Mouse (Mus musculus) natural killer cell, adult 2 months (primary cell): ENCODE measurements at regions not wholly inside any gene's neighbourhood (a gene's known extent, or its start where the extent isn't known, plus 50 kb on each side); places are given as distances from the start of the nearest gene placed in this dataset.

Experiments used
- DNase-seq, 2 experiments: peaks; one replicate each; pipeline ENCODE4 v3.0.0; 2022; ENCODE audit warnings: low spot score in 2 of 2

DNA sequence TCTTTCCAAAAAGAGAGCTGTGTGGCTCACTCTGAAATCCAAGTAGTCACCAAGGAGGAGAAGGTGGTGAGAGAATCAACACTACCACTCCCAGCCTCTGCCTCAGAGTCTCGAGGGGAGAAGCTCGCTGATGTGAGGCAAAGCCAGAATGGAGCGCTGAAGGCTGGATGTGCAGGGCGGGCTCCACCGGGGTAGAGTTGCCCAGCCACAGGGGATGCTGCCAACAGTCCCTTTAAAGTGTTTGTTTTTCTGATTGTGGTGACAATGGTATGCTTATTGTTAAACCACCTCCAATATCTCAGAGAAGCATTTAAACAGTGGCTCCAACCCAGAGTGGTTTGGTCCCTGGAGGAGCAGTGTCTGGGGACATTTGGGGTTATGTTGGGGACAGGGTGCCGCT lies 110.7 kb upstream of the Ptpn1 start:
- no peak for DNase-seq

- no peak for DNase-seq
Observed at GRCm38 (mm10) chr2:167818799-167819198, 113.1 kb upstream of the Ptpn1 start.

GRCm38 (mm10) chr2:167817030-167817429 lies 114.8 kb upstream of the Ptpn1 start:
- DNase-seq: no peak

- no peak for DNase-seq
Observed at GRCm38 (mm10) chr2:167815123-167815522, 116.7 kb upstream of the Ptpn1 start.

DNA sequence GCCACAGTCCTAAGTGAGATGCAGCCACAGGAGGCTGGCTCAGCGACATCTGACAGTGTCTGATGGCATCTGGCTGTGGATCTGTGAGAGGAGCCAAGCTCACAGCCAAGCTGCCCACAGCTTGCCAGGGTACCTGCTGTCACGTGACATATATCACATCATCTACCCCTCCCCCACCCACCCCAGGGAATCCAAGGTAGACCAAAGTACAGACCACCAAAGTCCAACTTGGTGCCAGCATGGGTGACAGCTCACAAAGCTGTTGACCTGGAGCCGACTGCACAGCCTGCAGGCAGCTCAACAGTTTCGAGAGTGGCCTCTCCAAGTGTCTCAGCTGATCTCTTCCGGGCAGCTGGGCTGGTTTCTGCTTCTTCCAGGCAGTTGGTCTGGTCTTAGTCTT lies 119.6 kb upstream of the Tmem189 start:
- DNase-seq: no peak

DNA sequence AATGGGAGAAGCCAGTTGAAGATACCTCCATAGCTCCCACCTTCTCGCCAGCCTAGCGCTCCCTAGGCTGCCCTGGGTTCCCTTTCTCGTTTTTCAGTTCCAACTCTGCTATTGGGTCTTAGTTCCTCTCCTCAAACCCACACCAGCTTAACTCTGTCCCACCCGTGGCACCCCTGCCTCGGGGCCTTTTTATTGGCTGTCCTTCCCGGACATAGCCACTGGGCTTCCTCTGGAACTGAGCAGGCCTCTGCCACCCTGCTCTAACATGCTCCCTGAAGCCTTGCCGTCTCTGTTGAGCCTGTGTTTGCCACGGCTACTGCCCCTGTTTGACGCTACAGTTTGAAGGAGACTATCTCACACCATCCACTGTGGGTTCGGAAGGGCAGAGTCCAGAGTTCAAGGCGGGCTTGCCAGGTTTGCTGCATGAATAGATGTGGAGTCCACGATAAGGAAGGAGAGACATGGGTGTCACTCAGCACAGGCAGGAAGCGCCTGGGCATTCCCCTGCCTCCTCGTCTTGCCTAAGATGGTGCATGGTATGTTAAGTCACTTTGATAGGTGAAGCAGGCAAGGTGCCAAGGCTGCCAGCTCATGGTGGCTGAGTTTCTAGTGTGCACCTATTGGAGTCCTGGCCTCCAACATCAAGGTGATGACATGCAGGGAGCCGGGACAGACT lies 116.1 kb upstream of the Tmem189 start:
- peak; percentile 69 to 84 for DNase-seq

DNA sequence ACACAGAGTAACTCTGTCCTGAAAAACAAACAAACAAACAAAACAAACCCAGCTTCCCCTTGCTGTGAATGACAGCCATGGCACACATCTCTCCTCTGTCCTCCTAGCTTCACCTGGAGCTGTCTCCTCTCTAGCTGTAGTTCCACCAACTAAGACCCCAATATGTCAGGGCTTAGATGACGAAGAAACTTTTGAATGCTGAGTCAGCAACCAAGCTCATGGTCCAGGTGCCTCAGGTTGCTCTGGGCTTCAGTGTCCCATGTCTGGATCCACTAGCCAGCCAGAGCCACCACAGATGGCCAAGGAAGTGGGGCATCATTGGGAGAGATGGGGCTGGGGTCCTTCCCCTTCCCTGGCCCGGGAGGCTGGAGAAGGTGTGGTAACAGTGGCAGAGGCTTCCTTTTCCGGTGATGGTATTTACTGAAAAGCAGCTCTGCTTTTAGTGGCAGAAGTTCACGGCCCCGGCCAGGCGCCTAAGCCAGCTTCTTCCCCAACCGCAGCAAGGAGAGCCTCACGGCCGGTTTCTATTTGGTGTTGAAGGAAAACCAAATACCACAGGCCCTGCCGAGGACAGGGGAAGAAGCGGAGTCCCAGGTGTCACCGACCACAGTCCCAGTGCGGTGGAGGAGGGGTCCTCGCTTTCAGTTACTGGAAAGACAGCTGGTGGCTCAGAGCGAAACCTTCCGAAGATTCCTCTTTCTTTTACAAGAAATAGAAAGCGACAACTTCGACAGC lies 115.0 kb upstream of the Tmem189 start:
- peak; percentile 42 to 48 for DNase-seq

- no peak for DNase-seq
Observed at GRCm38 (mm10) chr2:167802494-167802893, 112.9 kb upstream of the Tmem189 start.

GRCm38 (mm10) chr2:167801389-167801788 lies 111.8 kb upstream of the Tmem189 start:
- no peak for DNase-seq

- no peak for DNase-seq
Observed at GRCm38 (mm10) chr2:167800648-167801245, 111.1 kb upstream of the Tmem189 start.

GRCm38 (mm10) chr2:167799629-167800387 lies 110.2 kb upstream of the Tmem189 start:
- no peak for DNase-seq

- DNase-seq: no peak
Observed at GRCm38 (mm10) chr2:167798969-167799513, 109.4 kb upstream of the Tmem189 start.

DNA sequence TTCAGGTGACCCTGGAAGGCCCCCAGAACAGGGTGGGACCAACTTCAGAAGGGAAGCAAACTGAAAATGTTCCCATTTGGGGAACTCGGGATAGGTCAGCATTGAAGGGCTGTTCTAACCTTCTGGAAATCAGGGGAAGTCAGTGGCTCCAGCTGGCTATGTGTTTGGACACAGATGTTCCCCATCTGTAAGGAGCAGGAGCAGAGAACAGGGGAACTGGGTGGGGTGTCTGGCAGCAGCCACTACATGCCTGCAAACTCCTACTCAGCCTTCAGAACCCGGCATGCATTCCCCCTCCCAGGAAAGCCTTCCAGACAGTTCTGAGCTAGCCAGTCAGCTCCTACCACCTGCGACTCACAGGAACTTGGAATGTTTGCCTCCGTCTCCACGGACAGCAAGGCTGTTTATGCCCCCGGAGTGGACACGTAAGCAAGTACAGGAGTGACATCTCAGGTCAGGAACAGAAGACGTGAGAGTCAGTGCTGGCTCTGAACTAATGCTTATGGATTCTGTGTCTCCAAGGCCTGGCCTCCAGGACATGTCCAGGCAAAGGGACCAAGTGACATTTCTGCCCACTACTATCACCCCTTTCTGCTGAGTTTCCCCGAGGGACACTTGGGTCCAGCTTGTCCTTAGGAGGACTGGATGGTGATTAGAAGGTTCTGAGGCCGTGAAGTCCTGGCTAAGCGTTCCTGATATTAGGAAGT lies 108.6 kb upstream of the Tmem189 start:
- no peak for DNase-seq

- DNase-seq: no peak
Observed at GRCm38 (mm10) chr2:167795491-167795890, 105.9 kb upstream of the Tmem189 start.

DNA sequence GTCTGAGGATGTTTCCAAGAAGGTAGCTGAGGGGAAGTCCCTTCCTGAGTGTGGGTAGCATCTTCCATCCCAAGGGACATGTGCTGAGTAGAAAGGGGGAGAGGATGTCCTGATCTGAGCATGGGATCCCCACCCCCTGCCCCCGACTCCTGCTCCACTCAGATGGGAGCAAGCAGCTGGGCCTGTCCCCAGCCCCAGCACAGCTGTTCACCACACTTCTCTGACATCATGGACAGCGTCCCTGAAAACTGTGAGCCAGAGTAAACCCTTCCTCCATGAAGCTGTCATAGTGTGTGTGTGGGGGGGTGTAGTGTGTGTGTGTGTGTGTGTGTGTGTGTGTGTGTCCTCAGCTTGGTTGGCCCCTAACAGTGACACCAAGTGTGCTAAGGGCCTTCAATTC lies 104.3 kb upstream of the Tmem189 start:
- DNase-seq: no peak

DNA sequence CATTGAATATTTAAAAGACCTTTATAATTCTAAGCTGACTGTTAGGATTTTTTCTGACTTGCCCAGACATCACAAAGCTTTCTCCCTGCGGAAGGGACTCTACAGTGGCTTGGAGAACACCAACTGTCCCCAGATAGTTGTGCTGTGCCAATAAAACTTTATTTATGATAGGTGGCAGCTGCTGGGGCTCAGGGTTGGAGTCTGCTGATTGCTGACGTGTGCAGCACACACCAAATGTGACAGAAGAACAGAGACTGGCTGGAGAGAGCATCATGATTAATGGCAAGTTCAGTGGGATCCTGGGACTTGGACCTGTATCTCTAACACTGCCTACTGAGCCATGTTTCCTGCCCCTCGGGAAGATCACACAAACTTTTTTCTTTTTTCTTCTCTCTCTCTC lies 103.1 kb upstream of the Tmem189 start:
- DNase-seq: no peak

DNA sequence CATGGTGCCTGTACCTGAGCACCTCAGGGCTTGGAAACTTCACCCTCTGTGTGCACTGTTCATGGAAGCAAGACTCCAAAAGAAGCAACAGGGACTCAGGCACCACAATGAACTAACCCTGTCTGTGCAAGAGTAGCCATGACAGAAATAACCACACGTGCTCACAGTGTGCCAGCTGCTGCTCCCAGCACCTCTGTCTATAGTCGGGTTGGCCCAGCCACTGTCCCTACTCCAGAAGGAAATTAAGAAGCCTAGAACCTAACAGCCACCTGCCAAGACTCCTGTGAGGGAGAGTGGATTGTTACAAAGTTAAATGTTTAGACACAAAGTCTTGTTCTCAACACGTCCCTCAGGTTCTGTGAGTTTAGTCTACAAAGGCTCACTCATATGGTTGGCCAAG lies 102.7 kb upstream of the Tmem189 start:
- no peak for DNase-seq

- DNase-seq: no peak
Observed at GRCm38 (mm10) chr2:167789471-167789923, 99.9 kb upstream of the Tmem189 start.

GRCm38 (mm10) chr2:167786951-167787350 lies 97.3 kb upstream of the Tmem189 start:
- DNase-seq: no peak

GRCm38 (mm10) chr2:167784353-167784752 lies 94.7 kb upstream of the Tmem189 start:
- no peak for DNase-seq

DNA sequence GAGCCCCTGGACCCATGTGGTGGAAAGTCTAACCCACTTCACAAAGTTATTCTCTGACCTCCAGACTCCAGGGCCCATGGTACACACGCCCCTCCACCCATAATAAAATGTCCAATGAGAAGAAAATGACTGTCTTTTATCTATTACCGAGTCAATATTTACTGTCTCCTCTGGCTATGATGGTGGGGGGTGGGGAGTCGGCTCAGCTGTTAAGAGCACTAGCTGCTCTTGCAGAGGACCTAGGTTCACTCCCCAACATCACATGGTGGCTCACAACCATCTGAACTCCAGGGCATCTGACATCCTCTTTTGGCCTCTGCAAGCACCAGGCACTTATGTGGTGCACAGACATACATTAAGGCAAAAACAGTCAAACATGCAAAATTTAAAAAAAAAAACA lies 93.8 kb upstream of the Tmem189 start:
- no peak for DNase-seq
